In the genomic region with DNA sequence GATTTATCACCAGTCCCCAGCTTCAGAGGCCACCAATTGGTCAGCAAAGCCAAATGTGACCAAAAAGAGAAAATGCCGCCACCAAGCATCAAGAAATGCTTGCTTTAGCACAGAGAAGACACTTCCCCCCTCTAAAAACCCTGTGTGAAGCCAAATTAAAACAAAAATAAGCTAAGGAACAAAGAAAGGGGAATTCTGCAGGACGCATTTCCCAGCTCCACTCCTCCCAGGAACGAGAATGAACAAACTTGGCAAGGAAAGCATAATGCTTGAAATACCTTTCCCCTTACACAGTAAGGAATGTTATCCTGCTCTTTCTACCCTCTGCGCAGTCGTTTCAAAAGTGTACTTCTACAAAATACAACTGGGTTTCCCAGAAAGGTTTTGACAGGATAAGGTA, we compare ENCODE assay signal across 8 mouse cellular contexts. TPM values are rescaled to one million over a fixed set of nuclear protein-coding genes. Genes with fewer than 3 reads are reported as not detected.
DNase-seq lines count a peak whose midpoint lies in the region; ATAC-seq and TF ChIP-seq lines count a peak whose summit lies in the region.

No protein-coding gene starts in this region.

- H3K9ac ChIP-seq in lung, embryonic 14.5 days: peak overlapping the region; percentile 10

- peak; percentile 86 for DNase-seq in 3T3-L1 (ENCODE audit: low read depth, low spot score)
- no peak for DNase-seq in embryonic facial prominence, embryonic 10.5 days (ENCODE audit: low spot score)
- peak; percentile 31 for DNase-seq in heart, postnatal 4 days
- DNase-seq in lung, embryonic 14.5 days: peak; percentile 77
- DNase-seq in right cerebral cortex, adult 2 months (ENCODE audit: low spot score in 2 of 2): no peak
- no peak for DNase-seq in layer of hippocampus, adult 2 months (ENCODE audit: low spot score in 2 of 2)
- DNase-seq in ovary, postnatal 14 days (ENCODE audit: low spot score): no peak

- H3K27me3 ChIP-seq in embryonic facial prominence, embryonic 10.5 days (replicated peaks; ENCODE audit: low read depth, poor library complexity, severe bottlenecking): no peaks in the 10 kb centered on the region
- H3K27me3 ChIP-seq in lung, embryonic 14.5 days (ENCODE audit: insufficient read depth, low read length): no peaks in the 10 kb centered on the region

- no peak for ATAC-seq in lung, embryonic 14.5 days (ENCODE audit: insufficient read depth)
- ATAC-seq in monocyte, adult 5-6 weeks (replicated peaks; ENCODE audit: insufficient number of reproducible peaks, low FRiP score, low TSS enrichment, poor library complexity, severe bottlenecking): no peak

- WGBS in embryonic facial prominence, embryonic 10.5 days: 71% methylated on average over 5 of the region's 5 CpGs
- 12% methylated on average over 5 of the region's 5 CpGs for WGBS in lung, embryonic 14.5 days

- no peaks in the 10 kb centered on the region for H3K9me3 ChIP-seq in embryonic facial prominence, embryonic 10.5 days
- H3K9me3 ChIP-seq in lung, embryonic 14.5 days (ENCODE audit: low read depth, low read length): no peaks in the 10 kb centered on the region

- H3K4me2 ChIP-seq in lung, embryonic 14.5 days: peak overlapping the region; percentile 87

- H3K4me1 ChIP-seq in embryonic facial prominence, embryonic 10.5 days: peaks cover 31% of the 10 kb centered on the region
- peaks cover 17% of the 10 kb centered on the region for H3K4me1 ChIP-seq in lung, embryonic 14.5 days (ENCODE audit: insufficient read depth)

- H3K27ac ChIP-seq in embryonic facial prominence, embryonic 10.5 days (replicated peaks): no peak overlapping the region
- peak overlapping the region; percentile 97 for H3K27ac ChIP-seq in lung, embryonic 14.5 days (ENCODE audit: low read depth)
- no peak overlapping the region for H3K27ac ChIP-seq in layer of hippocampus, adult 2 months

- H3K36me3 ChIP-seq in embryonic facial prominence, embryonic 10.5 days (replicated peaks): peaks cover 41% of the 10 kb centered on the region
- H3K36me3 ChIP-seq in lung, embryonic 14.5 days (ENCODE audit: insufficient read depth): peaks cover 32% of the 10 kb centered on the region

- no peak for TF ChIP-seq CTCF in lung, embryonic 14.5 days (IDR thresholded peaks at IDR 0.05; ENCODE audit: low read depth)
- TF ChIP-seq CTCF in layer of hippocampus, adult 2 months (conservative IDR thresholded peaks at IDR 0.05): no peak

- H3K4me3 ChIP-seq in embryonic facial prominence, embryonic 10.5 days: peak overlapping the region; percentile 90
- peak overlapping the region; percentile 81 for H3K4me3 ChIP-seq in lung, embryonic 14.5 days (ENCODE audit: low read depth, low read length)
- H3K4me3 ChIP-seq in layer of hippocampus, adult 2 months: no peak overlapping the region

RNA-seq across cellular contexts. Expression of gene Ctps, which starts 2.1 kb away (rescaled TPM):
- polyA plus RNA-seq in embryonic facial prominence, embryonic 10.5 days (2016; fragmentation: Nextera tagmentation; extraction: Ambion mirVana): 135 and 145 TPM in 2 replicates
- total RNA-seq in heart, postnatal 4 days (2021): 10 to 100 TPM; 85.6 to 87.5 TPM
- polyA plus RNA-seq in lung, embryonic 14.5 days (2014; fragmentation: Nextera tagmentation; extraction: Ambion mirVana): 108 and 114 TPM in 2 replicates
- total RNA-seq in monocyte, adult 5-6 weeks (2017): 2.9 to 8.2 TPM (median 6.6 TPM) in 3 replicates
- 10 to 100 TPM; 33.5 to 38.4 TPM for total RNA-seq in layer of hippocampus, adult 2 months (2021)

RNA-seq across cellular contexts. Expression of gene Gm8439, which starts 20.5 kb away (rescaled TPM):
- polyA plus RNA-seq in embryonic facial prominence, embryonic 10.5 days (2016; fragmentation: Nextera tagmentation; extraction: Ambion mirVana): not detected in 2 replicates
- total RNA-seq in heart, postnatal 4 days (2021): not detected
- not detected in 2 replicates for polyA plus RNA-seq in lung, embryonic 14.5 days (2014; fragmentation: Nextera tagmentation; extraction: Ambion mirVana)
- total RNA-seq in monocyte, adult 5-6 weeks (2017): not detected in 3 replicates
- not detected for total RNA-seq in layer of hippocampus, adult 2 months (2021)

RNA-seq across cellular contexts. Expression of gene Slfnl1, which starts 36.0 kb away (rescaled TPM):
- not detected in 2 replicates for polyA plus RNA-seq in embryonic facial prominence, embryonic 10.5 days (2016; fragmentation: Nextera tagmentation; extraction: Ambion mirVana)
- under 1 TPM; 0.24 to 0.54 TPM for total RNA-seq in heart, postnatal 4 days (2021)
- polyA plus RNA-seq in lung, embryonic 14.5 days (2014; fragmentation: Nextera tagmentation; extraction: Ambion mirVana): 0.11 and 0.14 TPM in 2 replicates
- total RNA-seq in monocyte, adult 5-6 weeks (2017): 0.95 TPM in 1 of 3 replicates, not detected in the others
- under 1 TPM; 0.27 to 0.33 TPM for total RNA-seq in layer of hippocampus, adult 2 months (2021)

Comparison
In these comparisons a context has a peak if more than half of its experiments do, and no peak if none do; other contexts are left out.
1. DNase-seq: peak in 3T3-L1 (single experiment), heart, postnatal 4 days (single experiment) and lung, embryonic 14.5 days (single experiment); none in embryonic facial prominence, embryonic 10.5 days (single experiment), right cerebral cortex, adult 2 months (0 of 2), layer of hippocampus, adult 2 months (0 of 2) and ovary, postnatal 14 days (single experiment).